Mouse (Mus musculus) myocyte (in vitro differentiated cells): Measurements from ENCODE around the gene Armc2. TPM values are rescaled to one million over a fixed set of nuclear protein-coding genes. Genes with fewer than 3 reads are reported as not detected.

Experiments used
- H3K27me3 ChIP-seq: one replicate; pipeline ENCODE4 v1.6.1; 2011; ENCODE audit not compliant: control insufficient read depth, insufficient read depth, insufficient read length
- H3K36me3 ChIP-seq: one replicate; pipeline ENCODE4 v1.6.1; 2011; ENCODE audit not compliant: control insufficient read depth, insufficient read depth
- H3K4me2 ChIP-seq: one replicate; pipeline ENCODE4 v1.6.1; 2011; ENCODE audit warnings: low read depth, control low read depth
- H3K4me3 ChIP-seq: one replicate; pipeline ENCODE4 v1.5.1; 2011; ENCODE audit warnings: mild to moderate bottlenecking, control low read depth, moderate library complexity
- H3K79me2 ChIP-seq: one replicate; pipeline ENCODE4 v1.6.1; 2011; ENCODE audit not compliant: control insufficient read depth, insufficient read depth
- H3ac ChIP-seq: one replicate; pipeline ENCODE4 v1.6.1; 2011; ENCODE audit not compliant: control insufficient read depth, insufficient read length
- CEBPB ChIP-seq: IDR thresholded peaks from 2 replicates; pipeline ENCODE4 v1.6.1; 2011; ENCODE audit warnings: mild to moderate bottlenecking, moderate library complexity; ENCODE audit not compliant: poor library complexity, insufficient read depth, severe bottlenecking
- E2F4 ChIP-seq: IDR thresholded peaks from one replicate; pipeline ENCODE4 v1.6.1; 2011; ENCODE audit warnings: mild to moderate bottlenecking, control low read depth, moderate library complexity; ENCODE audit not compliant: insufficient read depth
- MAX ChIP-seq: IDR thresholded peaks from one replicate; pipeline ENCODE4 v1.6.1; 2011; ENCODE audit warnings: low read depth, mild to moderate bottlenecking, control low read depth
- MYOD1 ChIP-seq, 3 experiments: IDR thresholded peaks; one replicate each; pipeline ENCODE4 v1.6.1; 2011; ENCODE audit warnings: control low read depth in 2 of 3, low read depth in 2 of 3, mild to moderate bottlenecking in 2 of 3, moderate library complexity in 1 of 3; ENCODE audit not compliant: insufficient read length in 2 of 3, control insufficient read depth in 1 of 3
- MYOG ChIP-seq, 3 experiments: IDR thresholded peaks; one replicate each; pipeline ENCODE4 v1.6.1; 2011; ENCODE audit warnings: control low read depth in 2 of 3, low read depth in 2 of 3, mild to moderate bottlenecking in 2 of 3; ENCODE audit not compliant: insufficient read length in 2 of 3, control insufficient read depth in 1 of 3, insufficient read depth in 1 of 3
- POLR2A ChIP-seq: IDR thresholded peaks from one replicate; pipeline ENCODE4 v1.6.1; 2011; ENCODE audit warnings: low read depth, mild to moderate bottlenecking, control low read depth, moderate library complexity; ENCODE audit not compliant: insufficient read length
- POLR2AphosphoS2 ChIP-seq: IDR thresholded peaks from one replicate; pipeline ENCODE4 v1.6.1; 2011; ENCODE audit warnings: low read depth, control low read depth; ENCODE audit not compliant: insufficient read length
- REST ChIP-seq: IDR thresholded peaks from one replicate; pipeline ENCODE4 v1.6.1; 2011; ENCODE audit warnings: mild to moderate bottlenecking, control low read depth, moderate library complexity; ENCODE audit not compliant: insufficient read depth, insufficient read length
- SRF ChIP-seq: IDR thresholded peaks from one replicate; pipeline ENCODE4 v1.6.1; 2011; ENCODE audit warnings: low read depth; ENCODE audit not compliant: control insufficient read depth, insufficient read length
- TCF12 ChIP-seq: IDR thresholded peaks from one replicate; pipeline ENCODE4 v1.6.1; 2011; ENCODE audit warnings: mild to moderate bottlenecking, control low read depth; ENCODE audit not compliant: poor library complexity, insufficient read depth, severe bottlenecking
- TCF3 ChIP-seq: IDR thresholded peaks from one replicate; pipeline ENCODE4 v1.6.1; 2011; ENCODE audit warnings: low read depth, control low read depth; ENCODE audit not compliant: insufficient read length
- USF1 ChIP-seq: IDR thresholded peaks from one replicate; pipeline ENCODE4 v1.6.1; 2011; ENCODE audit warnings: low read depth, mild to moderate bottlenecking, control low read depth, moderate library complexity
- polyA plus RNA-seq: library from polyadenylated mRNA; unstranded; fragments of >200 nt; fragmentation: generic; extraction: Trizol; gene quantifications from one replicate; pipeline ENCODE4 v1.2.1, GENCODE M21; 2012; ENCODE audit warnings: missing spikeins

Gene Armc2
- polyA plus RNA-seq, 1 experiment = 0.31 TPM

DNA sequence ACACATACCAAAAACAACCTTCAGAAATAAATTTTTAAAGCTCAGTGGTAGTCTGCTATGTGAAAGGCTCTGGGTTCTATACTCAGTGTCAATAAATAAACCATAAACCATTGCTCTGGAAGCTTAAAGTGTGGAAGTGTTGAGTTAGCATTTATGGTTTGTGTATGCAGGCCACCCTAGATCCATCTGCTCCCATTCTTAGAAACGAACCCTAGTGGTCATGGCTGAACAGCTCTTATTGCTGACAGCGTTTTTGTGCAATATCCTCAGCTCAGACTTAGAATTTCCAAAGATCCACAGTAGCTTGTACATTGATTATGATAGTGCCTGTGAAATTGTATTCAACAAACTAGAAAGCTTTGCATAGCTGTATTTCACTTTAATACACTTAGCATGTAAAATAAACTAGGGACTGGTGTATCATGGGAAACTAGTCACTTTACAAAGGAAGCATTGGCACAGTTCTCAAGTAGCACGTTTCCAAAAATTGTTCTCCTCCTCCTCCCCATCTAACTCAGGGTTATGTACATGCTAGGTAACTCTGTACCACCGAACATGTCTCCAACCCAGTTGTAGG is 129.8 kb downstream of the Armc2 start:
- Histone ChIP-seq H3ac (no peak overlapping the region), H3K79me2 (peaks cover 4% of the 10 kb centered on the region), H3K4me3 (peak overlapping the region; percentile 29), H3K36me3 (no peaks in the 10 kb centered on the region), H3K27me3 (no peaks in the 10 kb centered on the region), H3K4me2 (peak overlapping the region; percentile 89)
- no peak for TF ChIP-seq MYOD1 (IDR thresholded peaks at IDR 0.05; ENCODE audit: control insufficient read depth in 1 of 3, insufficient read length in 2 of 3, low read depth in 2 of 3)
- TF ChIP-seq CEBPB = no peak
- no peak for TF ChIP-seq TCF3
- no peak for TF ChIP-seq SRF
- no peak for TF ChIP-seq USF1
- no peak for TF ChIP-seq MAX
- TF ChIP-seq TCF12 = no peak
- no peak for TF ChIP-seq E2F4
- no peak for TF ChIP-seq REST
- no peak for TF ChIP-seq POLR2A
- no peak for TF ChIP-seq POLR2AphosphoS2
- TF ChIP-seq MYOG (IDR thresholded peaks at IDR 0.05; ENCODE audit: control insufficient read depth in 1 of 3, insufficient read depth in 1 of 3, insufficient read length in 2 of 3, low read depth in 2 of 3) = no peak

DNA sequence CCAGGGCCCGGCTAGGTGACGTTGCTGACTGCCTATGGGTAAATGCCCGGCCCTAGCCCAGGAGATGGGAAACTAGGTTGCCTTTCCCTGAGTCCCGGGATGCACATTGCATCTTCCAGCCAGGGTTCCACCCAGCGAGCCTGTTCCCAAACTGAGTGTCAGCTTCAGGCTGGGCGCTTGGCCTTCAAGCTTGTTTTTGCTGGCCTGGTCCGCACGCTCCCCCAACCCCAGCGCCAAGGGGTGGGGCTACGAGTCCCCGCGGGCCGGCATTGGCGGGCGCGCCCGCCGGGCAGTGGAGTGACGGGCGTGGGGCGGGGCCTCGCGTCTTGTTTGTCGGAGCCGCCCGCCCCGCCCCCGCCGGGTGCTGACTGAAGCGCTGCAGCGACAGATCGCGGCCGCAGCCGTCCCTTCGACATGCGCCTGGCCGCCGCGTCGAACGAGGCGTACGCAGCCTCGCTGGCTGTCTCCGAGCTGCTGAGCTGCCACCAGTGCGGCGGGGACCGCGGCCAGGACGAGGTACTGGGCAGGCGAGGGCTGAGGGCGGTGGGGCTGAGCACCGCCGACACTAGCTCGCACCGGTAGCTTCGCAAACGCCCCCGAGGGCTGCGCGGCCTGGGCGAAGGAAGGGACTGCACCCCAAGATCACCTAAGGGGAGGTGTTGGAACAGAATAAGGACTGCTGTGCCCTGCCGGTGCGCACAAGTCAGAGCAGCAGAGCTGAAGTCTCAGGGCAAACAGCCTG is 131.0 kb downstream of the Armc2 start:
- Histone ChIP-seq H3K27me3 (no peaks in the 10 kb centered on the region), H3K36me3 (no peaks in the 10 kb centered on the region), H3K4me3 (peak overlapping the region; percentile 29), H3ac (peak overlapping the region; percentile 9), H3K79me2 (peaks cover 4% of the 10 kb centered on the region), H3K4me2 (peak overlapping the region; percentile 89)
- no peak for TF ChIP-seq REST
- TF ChIP-seq USF1 = no peak
- TF ChIP-seq POLR2AphosphoS2 = peak; percentile 86
- peak; percentile 69 for TF ChIP-seq TCF3
- peak in 2 of 3 experiments; percentile 43 to 46 for TF ChIP-seq MYOG (IDR thresholded peaks at IDR 0.05; ENCODE audit: control insufficient read depth in 1 of 3, insufficient read depth in 1 of 3, insufficient read length in 2 of 3, low read depth in 2 of 3)
- TF ChIP-seq POLR2A = peak; percentile 87
- TF ChIP-seq CEBPB = no peak
- peak in 1 of 3 experiments; percentile 26 for TF ChIP-seq MYOD1 (IDR thresholded peaks at IDR 0.05; ENCODE audit: control insufficient read depth in 1 of 3, insufficient read length in 2 of 3, low read depth in 2 of 3)

DNA sequence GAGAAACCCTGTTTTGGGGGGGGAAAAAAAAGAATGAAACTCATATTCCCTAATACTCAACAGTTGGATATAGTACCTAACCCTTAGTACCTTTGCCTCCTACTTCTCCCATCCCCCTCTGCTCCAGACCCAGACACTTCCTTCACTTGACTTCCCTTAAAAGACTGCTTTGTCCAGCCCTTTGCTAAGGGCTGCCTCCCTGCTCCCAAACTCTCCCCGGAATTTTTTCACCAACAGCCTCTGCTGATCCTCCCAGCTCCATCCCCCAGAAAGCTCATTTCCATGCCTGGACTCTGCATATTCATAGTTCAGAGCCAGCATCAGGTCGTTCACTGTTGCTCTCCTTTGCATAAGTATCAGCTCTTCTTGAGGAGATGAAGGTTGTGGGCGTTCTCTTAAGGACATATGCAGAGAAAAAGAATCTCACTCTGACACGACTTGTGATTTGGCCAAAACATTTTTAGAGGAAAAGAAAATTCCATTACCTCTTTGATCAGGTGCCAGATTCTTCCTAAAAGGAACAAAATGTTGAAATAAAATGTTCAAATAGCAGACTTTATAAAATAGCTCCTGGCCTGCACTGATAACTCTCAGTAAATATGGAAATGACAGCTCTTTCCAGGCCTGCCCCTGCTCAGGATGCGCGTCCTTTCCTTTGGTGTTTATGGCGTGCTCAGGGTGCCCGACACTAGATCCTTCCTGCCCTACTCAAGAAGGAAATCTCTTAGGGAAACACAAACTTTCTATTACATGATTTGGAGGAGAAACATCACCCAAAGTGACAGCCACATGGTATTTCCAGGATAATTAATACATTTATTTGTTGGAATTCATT is 134.3 kb downstream of the Armc2 start:
- no peak overlapping the region for H3K4me3 ChIP-seq
- no peaks in the 10 kb centered on the region for H3K27me3 ChIP-seq
- no peaks in the 10 kb centered on the region for H3K36me3 ChIP-seq
- H3ac ChIP-seq = no peak overlapping the region
- no peaks in the 10 kb centered on the region for H3K79me2 ChIP-seq
- no peak for TF ChIP-seq USF1
- TF ChIP-seq POLR2A = no peak
- no peak for TF ChIP-seq TCF3
- no peak for TF ChIP-seq MAX
- no peak for TF ChIP-seq MYOD1 (IDR thresholded peaks at IDR 0.05; ENCODE audit: control insufficient read depth in 1 of 3, insufficient read length in 2 of 3, low read depth in 2 of 3)
- no peak for TF ChIP-seq E2F4
- no peak for TF ChIP-seq MYOG (IDR thresholded peaks at IDR 0.05; ENCODE audit: control insufficient read depth in 1 of 3, insufficient read depth in 1 of 3, insufficient read length in 2 of 3, low read depth in 2 of 3)
- no peak for TF ChIP-seq TCF12
- TF ChIP-seq POLR2AphosphoS2 = no peak
- no peak for TF ChIP-seq REST
- TF ChIP-seq SRF = no peak
- H3K4me2 ChIP-seq = no peak overlapping the region

DNA sequence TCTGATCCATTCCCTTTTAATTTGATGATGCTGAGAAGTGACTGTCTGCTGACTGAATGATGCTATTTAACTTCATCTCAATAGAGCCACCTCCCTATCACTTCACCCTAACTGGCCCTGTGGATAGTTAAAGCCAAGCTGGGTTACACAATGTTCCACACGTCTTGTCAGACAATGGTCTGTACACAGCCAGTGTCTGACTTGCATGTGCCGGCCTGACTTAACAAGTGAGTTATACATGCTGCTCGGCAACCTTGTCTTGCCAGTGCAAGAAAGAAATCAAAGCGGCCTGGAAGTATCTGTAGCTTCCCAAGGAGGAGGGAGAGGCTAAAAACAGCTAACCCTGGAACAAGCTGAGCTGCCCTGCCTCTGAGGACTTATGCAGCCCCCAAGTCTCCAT is 136.8 kb downstream of the Armc2 start:
- no peaks in the 10 kb centered on the region for H3K79me2 ChIP-seq
- H3K4me2 ChIP-seq = no peak overlapping the region
- TF ChIP-seq POLR2A = no peak
- no peak for TF ChIP-seq MAX
- TF ChIP-seq CEBPB = no peak
- TF ChIP-seq TCF12 = no peak
- TF ChIP-seq E2F4 = no peak
- no peak overlapping the region for H3K4me3 ChIP-seq
- no peaks in the 10 kb centered on the region for H3K36me3 ChIP-seq
- H3ac ChIP-seq = no peak overlapping the region
- no peaks in the 10 kb centered on the region for H3K27me3 ChIP-seq
